Mouse (Mus musculus): ENCODE data around the gene Napepld. TPM values are rescaled to one million over a fixed set of nuclear protein-coding genes. Genes with fewer than 3 reads are reported as not detected.
"Not testable (repeated sequence)": the region's sequence is repeated elsewhere in the genome, so short reads cannot be mapped to it uniquely, and the experiment has no call there.

Napepld gene
- polyA plus RNA-seq, 1 experiment from 2014 or later, result 6.1 TPM

DNA sequence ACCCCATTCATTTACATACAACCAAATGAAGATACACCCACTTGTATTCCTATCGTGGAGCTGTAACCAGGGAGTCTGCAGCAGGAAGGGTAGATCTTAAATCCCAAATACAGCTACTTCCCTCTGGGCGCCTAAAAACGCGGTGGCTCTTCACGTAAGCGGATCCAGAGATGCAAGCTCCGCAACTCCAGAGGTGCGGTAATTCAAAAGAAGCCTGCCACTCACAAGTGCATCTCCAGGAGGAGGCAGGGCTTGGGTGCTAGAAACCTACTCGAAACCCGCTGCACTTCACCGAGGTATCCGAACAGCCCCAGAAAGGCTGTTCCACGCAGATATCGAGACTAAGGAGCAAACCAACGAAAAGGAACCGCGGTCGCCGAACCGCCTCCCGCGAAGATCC is 262 bp downstream of the Napepld start:
- Histone ChIP-seq H3K27me3 (ENCODE audit: insufficient read depth, poor library complexity, severe bottlenecking) (no peaks in the 10 kb centered on the region), H3K9me3 (no peaks in the 10 kb centered on the region), H3K4me1 (replicated peaks) (peaks cover 9% of the 10 kb centered on the region), H3K36me3 (no peaks in the 10 kb centered on the region), H3K27ac (peak overlapping the region; percentile 98), H3K4me3 (peak overlapping the region; percentile 65)
- DNase-seq (ENCODE audit: low spot score), result no peak
- under 1% methylated on average over 22 of the region's 22 CpGs for WGBS

DNA sequence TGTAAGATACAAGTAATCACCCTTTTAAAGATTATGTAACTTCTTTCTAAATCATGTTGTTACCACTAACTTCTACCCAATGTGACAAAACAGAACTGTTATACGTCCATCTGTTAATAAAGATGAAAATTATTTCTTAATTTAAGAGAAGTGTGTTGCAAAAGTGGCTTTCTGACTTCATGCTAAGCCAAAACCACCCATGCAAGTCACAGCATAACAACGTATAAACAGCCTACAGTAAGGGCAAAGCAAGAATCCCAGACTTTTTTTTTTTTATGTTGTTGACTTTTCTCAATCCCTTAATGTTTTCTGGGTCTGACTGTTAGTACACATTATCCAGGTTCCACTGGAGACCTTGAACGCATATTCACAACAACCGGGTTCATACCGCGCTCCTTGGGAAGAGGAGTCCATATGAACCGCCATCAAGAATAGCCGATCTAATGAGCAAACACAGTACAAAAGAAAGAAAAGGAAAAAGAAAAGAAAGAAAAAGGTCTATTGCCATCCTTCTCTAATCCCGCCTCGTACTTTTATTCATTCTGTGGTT is 849 bp downstream of the Napepld start:
- Histone ChIP-seq H3K4me3 (peak overlapping the region; percentile 65), H3K4me1 (replicated peaks) (peaks cover 9% of the 10 kb centered on the region), H3K27me3 (ENCODE audit: insufficient read depth, poor library complexity, severe bottlenecking) (no peaks in the 10 kb centered on the region), H3K36me3 (no peaks in the 10 kb centered on the region), H3K9me3 (no peaks in the 10 kb centered on the region), H3K27ac (peak overlapping the region; percentile 98)
- WGBS, result 18% methylated on average over 10 of the region's 10 CpGs
- no peak for DNase-seq (ENCODE audit: low spot score)

DNA sequence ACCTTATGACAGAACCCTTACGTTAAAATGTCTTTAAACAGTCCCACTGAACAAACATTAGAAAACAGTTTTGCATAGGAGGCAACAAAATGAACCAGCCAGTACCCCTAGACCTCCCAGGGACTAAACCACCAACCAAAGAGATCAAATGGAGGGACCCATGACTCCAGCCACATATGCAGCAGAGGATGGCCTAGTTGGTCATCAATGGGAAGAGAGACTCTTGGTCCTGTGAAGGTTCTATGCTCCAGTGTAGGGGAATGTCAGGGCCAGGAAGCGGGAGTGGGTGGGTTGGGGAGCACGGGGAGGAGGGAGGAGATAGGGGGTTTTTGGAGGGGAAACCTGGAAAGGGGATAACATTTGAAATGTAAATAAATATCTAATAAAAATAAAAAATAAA is 1.6 kb downstream of the Napepld start:
- H3K4me3 ChIP-seq; H3K27ac ChIP-seq; DNase-seq (ENCODE audit: low spot score); H3K27me3 ChIP-seq (ENCODE audit: insufficient read depth, poor library complexity, severe bottlenecking); H3K4me1 ChIP-seq (replicated peaks); H3K36me3 ChIP-seq; H3K9me3 ChIP-seq: not testable (repeated sequence)
- 91% methylated on average over 3 of the region's 3 CpGs for WGBS

DNA sequence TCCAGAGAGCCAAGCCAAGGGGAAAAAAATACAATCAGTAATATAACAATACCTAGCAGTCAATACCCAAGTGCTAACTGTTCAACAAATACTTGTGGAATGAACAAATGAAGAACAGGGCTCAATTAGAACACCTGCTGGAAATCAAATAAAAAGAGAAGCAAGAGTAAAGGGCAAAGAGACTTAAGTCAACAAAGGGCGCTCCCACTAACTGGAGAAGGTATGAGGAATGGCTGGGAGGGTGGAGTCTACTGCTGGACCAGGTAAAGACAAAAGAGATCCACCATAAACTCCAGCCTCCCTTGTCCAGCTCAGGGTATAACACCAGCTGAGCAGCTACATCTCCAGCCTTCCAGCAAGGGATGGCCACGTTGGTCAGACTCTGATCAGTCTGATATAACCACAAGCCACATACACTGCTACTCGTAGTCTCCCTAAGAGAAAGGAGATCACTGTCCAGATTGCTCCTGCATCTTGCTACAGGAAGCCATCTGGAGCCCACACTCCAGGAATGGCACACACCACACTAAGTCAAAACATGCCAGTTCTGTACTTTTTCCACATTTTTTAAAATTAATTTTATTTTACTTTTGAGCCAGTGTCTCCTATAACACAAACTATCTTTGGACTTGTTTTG is 6.2 kb downstream of the Napepld start:
- no peaks in the 10 kb centered on the region for H3K36me3 ChIP-seq
- no peak overlapping the region for H3K27ac ChIP-seq
- no peaks in the 10 kb centered on the region for H3K27me3 ChIP-seq (ENCODE audit: insufficient read depth, poor library complexity, severe bottlenecking)
- H3K4me1 ChIP-seq (replicated peaks), result peaks cover 3% of the 10 kb centered on the region; the same call in 1 of the 2 replicates
- DNase-seq (ENCODE audit: low spot score), result no peak
- WGBS, result 92% methylated on average over 3 of the region's 3 CpGs
- no peak overlapping the region for H3K4me3 ChIP-seq
- no peaks in the 10 kb centered on the region for H3K9me3 ChIP-seq

DNA sequence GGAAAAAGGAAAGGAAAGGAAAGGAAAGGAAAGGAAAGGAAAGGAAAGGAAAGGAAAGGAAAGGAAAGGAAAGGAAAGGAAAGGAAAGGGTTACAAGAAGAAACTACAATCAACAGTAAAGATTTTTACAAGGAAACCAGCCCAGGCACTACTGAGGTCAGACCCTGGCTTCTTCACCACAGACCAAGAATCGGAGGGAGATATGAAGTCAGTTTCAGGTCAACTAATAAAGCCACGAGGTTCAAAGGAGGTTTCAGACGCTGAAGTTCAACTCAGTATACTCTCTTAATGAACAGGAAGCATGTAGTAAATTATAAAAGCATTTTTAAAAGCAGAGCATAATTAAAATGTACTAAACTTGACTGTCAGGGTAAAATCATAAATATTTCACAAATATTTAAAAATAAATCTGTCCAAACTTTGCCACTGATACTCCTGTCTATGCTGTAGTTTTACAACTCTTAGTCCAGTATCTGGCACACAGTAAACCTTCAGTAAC is 7.8 kb downstream of the Napepld start:
- WGBS, result 84% methylated on average over 3 of the region's 3 CpGs
- no peak for DNase-seq (ENCODE audit: low spot score)
- H3K4me1 ChIP-seq (replicated peaks), result no peaks in the 10 kb centered on the region
- H3K27ac ChIP-seq, result no peak overlapping the region
- H3K4me3 ChIP-seq, result no peak overlapping the region
- H3K9me3 ChIP-seq, result no peaks in the 10 kb centered on the region
- no peaks in the 10 kb centered on the region for H3K27me3 ChIP-seq (ENCODE audit: insufficient read depth, poor library complexity, severe bottlenecking)
- H3K36me3 ChIP-seq, result peaks cover 11% of the 10 kb centered on the region; the same call in 1 of the 2 replicates

DNA sequence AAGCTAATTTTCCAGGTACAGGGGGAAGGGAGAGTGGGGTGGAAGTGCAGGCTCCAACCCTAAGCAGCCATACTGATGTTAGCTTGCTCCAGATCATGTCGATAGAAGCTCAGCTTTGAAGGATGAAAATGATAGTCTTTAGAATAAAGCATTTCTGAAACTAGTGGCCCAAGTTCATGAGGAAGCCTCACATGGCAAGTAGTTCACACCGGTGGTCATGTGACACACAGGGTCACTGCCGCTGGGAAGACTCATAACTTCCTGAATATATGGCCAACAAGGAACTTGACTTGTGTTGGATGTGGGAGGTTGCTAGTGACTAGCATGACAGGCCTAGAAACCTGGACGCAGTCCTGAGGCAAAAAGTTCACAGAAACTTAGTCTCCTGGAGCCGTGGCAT is 9.0 kb downstream of the Napepld start:
- 91% methylated on average over 5 of the region's 5 CpGs for WGBS
- Histone ChIP-seq H3K27ac (no peak overlapping the region), H3K4me1 (replicated peaks) (no peaks in the 10 kb centered on the region), H3K4me3 (no peak overlapping the region), H3K36me3 (peaks cover 11% of the 10 kb centered on the region; the same call in 1 of the 2 replicates), H3K9me3 (no peaks in the 10 kb centered on the region), H3K27me3 (ENCODE audit: insufficient read depth, poor library complexity, severe bottlenecking) (no peaks in the 10 kb centered on the region)
- DNase-seq (ENCODE audit: low spot score), result no peak

DNA sequence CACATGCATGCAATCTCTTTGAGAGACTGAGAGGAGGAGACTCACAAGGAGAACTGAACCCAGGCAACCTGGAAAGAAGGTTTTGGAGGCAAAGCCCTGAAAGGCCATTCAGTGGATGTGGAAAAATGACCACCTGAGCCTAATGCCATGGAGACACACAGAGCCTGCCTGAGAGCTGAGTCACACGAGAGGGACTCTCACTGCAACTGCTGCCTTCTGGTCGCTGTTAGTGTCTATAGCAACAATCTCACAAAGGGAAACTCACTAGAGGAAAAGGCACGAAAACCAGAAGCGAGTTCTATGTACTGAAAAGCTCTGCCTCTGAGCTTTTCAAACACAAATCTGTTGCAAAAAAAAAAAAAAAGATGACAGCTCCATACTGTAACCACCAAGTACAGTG is 14.2 kb downstream of the Napepld start:
- 78% methylated on average over 4 of the region's 4 CpGs for WGBS
- Histone ChIP-seq H3K27ac (no peak overlapping the region), H3K36me3 (peaks cover 28% of the 10 kb centered on the region), H3K4me3 (no peak overlapping the region), H3K4me1 (replicated peaks) (no peaks in the 10 kb centered on the region), H3K9me3 (0 out of 2 replicates have a peak, but pooled peaks cover 3% of the 10 kb centered on the region), H3K27me3 (ENCODE audit: insufficient read depth, poor library complexity, severe bottlenecking) (no peaks in the 10 kb centered on the region)
- no peak for DNase-seq (ENCODE audit: low spot score)

DNA sequence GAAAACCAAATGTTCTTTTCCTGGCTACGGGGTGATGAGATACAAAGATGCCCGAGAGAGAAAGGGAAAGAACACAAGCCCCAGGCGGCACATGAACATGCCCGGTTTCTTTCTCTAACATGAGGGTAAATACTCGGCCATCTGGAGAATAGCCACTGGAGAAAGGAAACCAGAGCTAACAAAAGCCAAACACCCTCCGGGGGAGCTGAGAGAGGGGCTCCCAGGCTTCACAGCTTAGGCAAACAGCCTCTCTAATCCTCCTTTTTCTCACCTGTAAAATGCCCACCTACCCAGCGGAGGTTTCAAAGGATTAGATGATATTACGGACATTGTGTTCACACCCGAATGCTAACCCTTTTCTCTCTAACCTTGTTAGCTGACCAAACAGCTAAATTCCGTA is 16.2 kb downstream of the Napepld start:
- Histone ChIP-seq H3K27ac (no peak overlapping the region), H3K27me3 (ENCODE audit: insufficient read depth, poor library complexity, severe bottlenecking) (no peaks in the 10 kb centered on the region), H3K4me1 (replicated peaks) (no peaks in the 10 kb centered on the region), H3K4me3 (no peak overlapping the region), H3K36me3 (peaks cover 33% of the 10 kb centered on the region), H3K9me3 (0 out of 2 replicates have a peak, but pooled peaks cover 3% of the 10 kb centered on the region)
- no peak for DNase-seq (ENCODE audit: low spot score)
- WGBS, result 74% methylated on average over 10 of the region's 10 CpGs

DNA sequence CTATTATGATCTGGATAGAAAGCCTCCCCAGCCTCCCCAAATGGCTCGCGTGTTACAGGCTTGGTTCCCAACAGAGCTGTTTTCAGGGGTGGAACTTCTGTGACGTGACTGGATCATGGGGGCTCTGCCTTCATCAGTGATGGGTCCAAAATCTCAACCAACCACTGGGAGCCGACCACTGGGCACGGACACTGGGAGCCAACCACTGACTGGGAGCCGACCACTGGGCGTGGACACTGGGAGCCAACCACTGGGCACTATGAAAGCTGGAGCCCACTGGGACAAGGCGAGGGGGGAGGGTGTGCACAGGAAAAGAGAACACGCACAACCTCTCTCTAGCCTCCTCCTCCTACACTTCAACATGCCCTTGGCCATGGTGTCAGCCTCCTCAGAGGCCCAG is 17.4 kb downstream of the Napepld start:
- Histone ChIP-seq H3K9me3 (0 out of 2 replicates have a peak, but pooled peaks cover 3% of the 10 kb centered on the region), H3K4me1 (replicated peaks) (no peaks in the 10 kb centered on the region), H3K27me3 (ENCODE audit: insufficient read depth, poor library complexity, severe bottlenecking) (no peaks in the 10 kb centered on the region), H3K36me3 (peaks cover 30% of the 10 kb centered on the region), H3K27ac (no peak overlapping the region), H3K4me3 (no peak overlapping the region)
- WGBS, result 91% methylated on average over 9 of the region's 9 CpGs
- no peak for DNase-seq (ENCODE audit: low spot score)

DNA sequence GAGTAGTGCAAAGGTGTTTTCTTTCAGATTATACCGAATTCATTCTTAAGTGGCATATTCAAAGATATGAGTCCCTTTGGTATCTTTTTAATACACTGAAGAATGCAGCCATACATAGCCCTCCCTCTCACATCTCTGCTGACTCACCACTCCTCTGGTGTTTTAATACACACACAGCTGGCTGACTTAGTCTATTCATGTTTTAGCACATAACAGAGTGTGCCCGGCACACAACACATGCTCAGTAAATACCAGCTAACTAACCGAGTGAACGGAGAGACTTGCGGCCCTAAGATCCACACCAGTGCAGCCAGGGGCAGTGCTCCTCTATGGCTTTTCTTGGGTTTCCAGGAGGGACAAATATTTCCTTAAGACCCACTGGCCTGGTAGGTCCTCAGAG is 20.3 kb downstream of the Napepld start:
- no peak for DNase-seq (ENCODE audit: low spot score)
- no peaks in the 10 kb centered on the region for H3K4me1 ChIP-seq (replicated peaks)
- no peak overlapping the region for H3K4me3 ChIP-seq
- 91% methylated on average over 5 of the region's 5 CpGs for WGBS
- H3K9me3 ChIP-seq, result 0 out of 2 replicates have a peak, but pooled peaks cover 5% of the 10 kb centered on the region
- H3K36me3 ChIP-seq, result peaks cover 52% of the 10 kb centered on the region
- no peaks in the 10 kb centered on the region for H3K27me3 ChIP-seq (ENCODE audit: insufficient read depth, poor library complexity, severe bottlenecking)
- no peak overlapping the region for H3K27ac ChIP-seq

DNA sequence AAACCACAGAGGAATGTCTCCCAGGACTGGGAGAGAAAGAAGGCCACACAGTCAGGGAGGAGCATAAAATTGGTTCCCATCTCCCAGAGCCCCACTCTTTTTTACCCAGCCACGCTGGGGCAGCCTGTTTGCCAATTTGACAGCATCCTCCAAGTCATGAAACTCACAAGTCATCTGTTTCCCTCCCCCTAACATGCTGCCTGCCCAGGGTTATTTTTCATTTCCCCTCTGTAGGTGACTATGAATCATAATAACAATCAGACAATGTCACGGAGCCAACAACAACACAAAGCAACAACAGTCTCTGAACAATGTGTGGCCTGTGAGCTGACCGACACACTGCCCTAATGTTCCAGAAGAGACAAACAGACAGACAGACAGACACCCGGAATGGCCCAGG is 21.2 kb downstream of the Napepld start:
- no peak overlapping the region for H3K4me3 ChIP-seq
- peaks cover 62% of the 10 kb centered on the region for H3K36me3 ChIP-seq
- no peak for DNase-seq (ENCODE audit: low spot score)
- H3K9me3 ChIP-seq, result 0 out of 2 replicates have a peak, but pooled peaks cover 4% of the 10 kb centered on the region
- 79% methylated on average over 4 of the region's 4 CpGs for WGBS
- H3K27ac ChIP-seq, result no peak overlapping the region
- no peaks in the 10 kb centered on the region for H3K27me3 ChIP-seq (ENCODE audit: insufficient read depth, poor library complexity, severe bottlenecking)
- H3K4me1 ChIP-seq (replicated peaks), result no peaks in the 10 kb centered on the region

DNA sequence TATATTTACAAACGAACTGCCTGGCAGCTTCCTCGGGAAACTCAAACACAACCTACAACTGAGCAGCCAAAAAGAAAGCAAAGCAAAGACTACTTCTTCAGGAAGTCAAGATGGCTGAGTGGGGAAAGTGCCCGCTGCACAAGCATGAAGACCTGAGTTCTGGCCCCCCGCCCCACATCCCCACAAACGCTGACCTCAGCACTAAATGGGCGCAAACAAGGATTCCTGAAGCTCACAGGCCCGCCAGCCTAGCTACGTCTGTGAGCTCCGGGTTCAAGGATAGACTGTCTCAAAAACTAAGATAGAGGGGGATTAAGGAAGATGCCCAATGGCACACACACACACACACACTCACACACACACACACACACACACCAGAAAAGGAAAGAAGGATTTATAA is 22.8 kb downstream of the Napepld start:
- H3K36me3 ChIP-seq, result peaks cover 59% of the 10 kb centered on the region
- no peaks in the 10 kb centered on the region for H3K27me3 ChIP-seq (ENCODE audit: insufficient read depth, poor library complexity, severe bottlenecking)
- WGBS, result 93% methylated on average over 9 of the region's 9 CpGs
- no peaks in the 10 kb centered on the region for H3K4me1 ChIP-seq (replicated peaks)
- 0 out of 2 replicates have a peak, but pooled peaks cover 2% of the 10 kb centered on the region for H3K9me3 ChIP-seq
- no peak overlapping the region for H3K27ac ChIP-seq
- no peak for DNase-seq (ENCODE audit: low spot score)
- no peak overlapping the region for H3K4me3 ChIP-seq

DNA sequence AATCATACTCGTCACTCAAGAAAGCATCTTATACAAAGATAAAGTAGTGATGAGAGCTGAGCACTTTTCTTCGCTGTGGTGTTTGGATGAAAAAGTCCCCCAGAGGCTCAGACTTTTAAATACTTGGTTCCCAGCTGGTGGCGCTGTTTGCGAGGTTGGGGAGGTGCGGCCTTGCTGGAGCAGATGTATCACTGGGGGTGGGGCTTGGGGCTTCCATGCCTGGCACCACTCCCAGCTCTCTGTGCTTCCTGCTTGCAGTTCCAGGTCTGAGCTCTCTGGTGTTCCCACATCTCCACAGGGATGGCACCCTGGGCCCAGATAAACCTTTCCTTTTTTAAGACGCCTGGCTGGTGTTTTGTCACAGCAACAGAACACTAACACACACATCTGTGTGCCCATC is 23.3 kb downstream of the Napepld start:
- Histone ChIP-seq H3K4me1 (replicated peaks) (no peaks in the 10 kb centered on the region), H3K36me3 (peaks cover 56% of the 10 kb centered on the region)
- WGBS, result 93% methylated on average over 6 of the region's 6 CpGs

More for the DNA sequence above, 23.3 kb downstream of the Napepld start:
- Histone ChIP-seq H3K9me3 (0 out of 2 replicates have a peak, but pooled peaks cover 2% of the 10 kb centered on the region), H3K27ac (no peak overlapping the region), H3K4me3 (no peak overlapping the region), H3K27me3 (ENCODE audit: insufficient read depth, poor library complexity, severe bottlenecking) (no peaks in the 10 kb centered on the region)
- DNase-seq (ENCODE audit: low spot score), result no peak

All from hindbrain, embryonic 10.5 days (tissue).